Mouse (Mus musculus): ENCODE data around the gene Lmntd1.

Gene Lmntd1

DNA sequence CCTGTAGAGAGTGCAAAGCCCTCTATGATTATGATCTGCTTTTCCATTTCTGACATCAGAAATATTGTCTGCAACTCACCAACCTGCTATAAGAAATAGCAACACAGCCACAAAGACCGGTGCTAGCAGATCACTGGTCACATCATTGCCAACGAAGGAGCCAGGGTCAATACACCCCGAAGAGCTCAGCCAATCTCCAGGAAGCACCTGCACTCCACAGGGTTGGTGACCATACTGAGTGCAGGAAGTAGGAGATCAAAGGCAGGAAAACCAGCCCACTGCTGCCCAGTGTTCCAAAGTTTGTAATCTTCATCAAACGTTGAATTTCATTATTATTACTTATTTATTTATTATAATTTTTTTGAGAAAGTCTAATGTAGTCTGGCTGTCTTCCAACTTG lies 9.5 kb downstream of the Lmntd1 start:
- DNase-seq (ENCODE audit: low read depth, low spot score): no peak

DNA sequence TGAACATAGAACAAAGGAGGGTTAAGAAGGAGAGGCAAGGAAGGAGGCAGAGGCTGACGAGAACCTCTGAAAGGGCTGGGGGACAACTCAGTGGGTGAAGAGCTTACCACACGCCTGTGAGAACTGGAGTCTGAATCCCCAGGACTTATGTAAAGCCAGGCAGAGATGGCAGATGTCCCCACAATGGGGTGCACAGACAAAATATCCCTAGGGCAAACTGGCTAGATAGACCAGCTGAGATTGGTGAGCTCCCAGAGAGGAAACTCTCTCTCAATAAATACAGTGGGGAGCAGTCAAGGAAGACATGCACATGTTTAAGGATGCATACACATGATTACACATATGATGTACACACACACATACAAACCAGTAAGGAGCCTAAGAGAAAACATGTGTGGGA lies 10.0 kb downstream of the Lmntd1 start:
- DNase-seq (ENCODE audit: low read depth, low spot score): no peak

DNA sequence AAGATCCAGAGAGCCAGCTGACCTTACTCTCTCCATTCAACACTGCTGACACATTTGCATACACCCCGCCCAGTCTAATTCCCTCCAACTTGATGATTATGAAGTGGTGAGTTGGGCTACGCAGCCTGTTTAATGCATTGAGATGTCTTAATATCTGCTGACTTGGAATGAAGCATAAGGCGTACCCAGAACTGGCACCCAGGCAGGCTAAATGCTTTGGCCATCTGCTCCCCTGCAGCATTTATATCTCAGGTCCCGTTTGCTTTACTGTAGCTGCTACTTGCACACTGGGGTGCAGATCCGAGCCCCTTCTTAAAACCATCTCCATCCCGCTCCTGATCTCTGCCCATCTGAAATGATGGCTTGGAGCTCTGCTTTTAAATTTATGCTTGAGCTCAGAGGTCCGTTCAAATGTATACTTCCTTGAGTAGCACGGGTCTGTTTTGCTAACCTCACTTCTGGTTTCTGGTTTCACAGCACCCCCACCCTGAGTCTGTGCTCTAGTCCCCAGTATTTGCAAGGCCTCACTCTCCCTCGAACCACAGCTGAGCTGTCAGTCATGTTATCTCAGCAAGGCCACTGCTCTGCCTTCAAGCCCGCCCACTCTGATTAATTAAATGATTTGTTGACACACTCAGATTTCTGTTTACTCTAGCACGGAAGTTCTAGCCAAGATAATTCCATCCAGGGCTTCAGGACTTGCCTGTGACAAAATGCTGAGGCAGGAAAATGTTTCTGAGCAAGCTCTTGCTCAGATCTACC lies 15.1 kb downstream of the Lmntd1 start:
- no peak for DNase-seq (ENCODE audit: low read depth, low spot score)

DNA sequence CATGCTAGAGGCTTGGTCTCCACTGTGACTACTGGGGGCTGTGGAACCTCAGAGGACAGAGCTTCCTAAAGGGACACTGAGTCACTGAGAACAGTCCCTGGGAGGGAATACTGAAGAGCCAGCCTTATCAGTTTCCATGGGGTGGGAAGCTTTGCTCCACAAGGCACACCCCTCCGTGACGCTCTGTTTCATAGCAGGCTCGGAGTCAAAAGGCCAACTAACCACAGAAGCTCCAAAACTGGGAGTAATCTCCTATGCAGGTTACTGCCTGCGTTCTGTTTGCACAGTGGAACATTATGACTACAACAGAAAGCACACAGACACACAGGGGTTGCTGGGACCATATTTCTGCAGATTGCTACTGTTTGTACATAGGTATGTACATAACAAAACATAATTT lies 18.2 kb downstream of the Lmntd1 start:
- DNase-seq (ENCODE audit: low read depth, low spot score): no peak

DNA sequence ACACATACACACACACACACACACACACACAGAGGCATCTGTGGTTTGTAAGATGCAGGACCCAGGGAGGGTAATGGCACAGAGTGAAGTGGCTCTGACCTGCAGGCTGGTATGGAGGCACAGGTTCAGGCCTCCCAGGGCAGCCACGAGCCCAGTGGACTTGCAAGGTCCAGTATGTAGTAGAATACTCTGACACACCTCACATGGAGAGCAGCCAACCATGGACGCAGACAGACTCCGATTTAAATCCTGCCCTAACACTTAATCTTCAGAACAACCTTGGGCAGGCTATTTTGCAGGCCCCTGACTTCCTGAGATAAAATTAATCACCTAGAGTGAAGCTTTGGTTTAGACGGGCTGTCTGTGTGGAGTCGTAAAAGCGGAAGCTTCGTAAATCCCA lies 20.1 kb downstream of the Lmntd1 start:
- no peak for DNase-seq (ENCODE audit: low read depth, low spot score)

DNA sequence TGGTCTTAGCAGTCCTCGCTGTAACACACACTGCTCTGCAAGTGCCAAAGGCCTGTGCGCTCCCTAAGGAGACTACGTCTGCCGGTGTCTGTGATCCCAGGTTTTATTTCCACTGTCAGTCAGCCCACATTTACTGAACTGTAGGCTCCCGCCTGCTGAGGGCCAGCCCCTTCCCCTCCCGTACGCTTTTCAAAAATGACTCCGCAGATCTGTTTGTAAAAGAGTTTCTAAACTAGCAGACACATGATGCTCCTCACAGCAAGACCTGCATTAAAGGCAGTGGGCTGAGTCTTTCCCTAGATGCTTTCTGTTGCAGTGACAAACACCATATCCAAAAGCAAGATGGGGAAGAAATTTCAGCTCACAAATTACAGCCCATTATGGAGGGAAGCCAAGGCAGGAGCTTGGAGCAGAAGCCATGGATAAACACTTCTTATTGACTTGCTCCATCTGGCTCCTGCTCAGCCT lies 21.6 kb downstream of the Lmntd1 start:
- no peak for DNase-seq (ENCODE audit: low read depth, low spot score)

DNA sequence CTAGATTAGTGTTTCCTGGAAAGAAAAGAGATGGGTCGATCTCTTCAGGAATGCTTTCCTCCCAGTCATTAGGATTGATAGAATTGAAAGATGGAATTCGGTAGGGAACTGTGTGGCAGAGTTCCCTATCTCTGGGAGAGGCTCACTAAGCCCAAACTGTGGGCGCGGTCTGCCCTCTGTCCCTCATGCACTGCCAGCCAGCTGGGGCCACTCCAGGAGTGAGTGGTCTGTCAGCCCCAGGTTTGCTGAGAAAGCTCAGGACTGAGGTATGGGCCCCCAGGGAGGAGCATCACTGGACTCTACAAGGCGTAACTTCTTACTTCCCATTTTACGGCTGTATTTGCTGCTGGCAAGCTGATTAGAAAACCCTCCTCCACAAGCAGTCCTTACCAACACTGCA lies 22.1 kb downstream of the Lmntd1 start:
- DNase-seq (ENCODE audit: low read depth, low spot score): no peak

DNA sequence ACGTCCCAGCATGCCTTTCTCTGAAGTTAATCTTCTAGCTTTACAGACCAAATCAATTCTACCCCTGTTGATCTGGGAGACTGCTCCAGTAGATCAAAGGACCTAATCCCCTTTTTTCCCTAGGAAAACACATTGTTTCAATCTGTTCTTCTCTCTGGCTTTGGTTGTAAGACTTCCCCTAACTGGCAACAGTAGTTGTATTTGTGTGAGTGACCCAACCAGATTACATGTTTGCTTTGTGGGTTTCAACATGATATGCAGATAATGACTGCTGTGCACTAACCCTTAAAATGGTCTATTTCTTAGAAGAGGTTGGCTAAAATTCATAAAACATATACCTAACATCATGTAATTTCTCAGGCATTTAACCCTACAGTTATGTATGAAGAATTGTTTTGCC lies 22.5 kb downstream of the Lmntd1 start:
- DNase-seq (ENCODE audit: low read depth, low spot score): no peak

DNA sequence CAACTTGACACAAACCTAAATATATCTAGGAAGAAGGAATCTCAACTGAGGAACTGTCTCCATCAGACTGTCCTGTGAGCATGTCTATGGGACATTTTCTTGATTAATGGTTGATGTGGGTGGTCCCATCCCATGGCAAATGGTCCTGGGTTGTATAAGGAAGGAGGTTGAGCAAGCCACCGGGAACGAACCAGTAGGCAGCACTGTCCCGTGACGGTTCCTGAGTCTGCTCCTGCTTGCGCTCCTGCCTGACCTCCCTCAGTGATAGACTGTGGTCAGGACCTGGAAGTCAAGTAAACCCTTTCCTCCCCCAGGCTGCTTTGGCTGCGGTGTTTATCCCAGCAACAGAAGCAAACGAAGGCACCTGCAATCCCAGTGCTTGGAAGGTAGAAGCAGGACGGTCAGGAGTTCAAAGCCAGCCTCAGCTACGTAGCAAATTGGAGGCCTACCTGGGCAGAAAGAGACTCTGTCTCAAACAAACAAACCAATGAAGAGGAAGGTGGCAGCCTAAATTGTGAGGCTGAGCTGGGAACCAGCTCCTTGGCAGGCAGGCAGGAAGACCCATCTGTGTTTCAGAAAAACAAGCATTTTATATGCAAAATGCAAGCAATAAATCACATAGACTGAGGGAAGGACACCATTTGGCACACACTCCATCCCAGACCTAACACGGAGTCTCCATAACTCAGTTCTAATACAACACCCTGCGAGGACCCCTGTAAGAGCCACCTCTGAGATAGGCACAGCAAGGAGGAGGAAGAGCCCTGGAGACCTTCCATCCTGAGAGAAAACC lies 23.4 kb downstream of the Lmntd1 start:
- no peak for DNase-seq (ENCODE audit: low read depth, low spot score)

DNA sequence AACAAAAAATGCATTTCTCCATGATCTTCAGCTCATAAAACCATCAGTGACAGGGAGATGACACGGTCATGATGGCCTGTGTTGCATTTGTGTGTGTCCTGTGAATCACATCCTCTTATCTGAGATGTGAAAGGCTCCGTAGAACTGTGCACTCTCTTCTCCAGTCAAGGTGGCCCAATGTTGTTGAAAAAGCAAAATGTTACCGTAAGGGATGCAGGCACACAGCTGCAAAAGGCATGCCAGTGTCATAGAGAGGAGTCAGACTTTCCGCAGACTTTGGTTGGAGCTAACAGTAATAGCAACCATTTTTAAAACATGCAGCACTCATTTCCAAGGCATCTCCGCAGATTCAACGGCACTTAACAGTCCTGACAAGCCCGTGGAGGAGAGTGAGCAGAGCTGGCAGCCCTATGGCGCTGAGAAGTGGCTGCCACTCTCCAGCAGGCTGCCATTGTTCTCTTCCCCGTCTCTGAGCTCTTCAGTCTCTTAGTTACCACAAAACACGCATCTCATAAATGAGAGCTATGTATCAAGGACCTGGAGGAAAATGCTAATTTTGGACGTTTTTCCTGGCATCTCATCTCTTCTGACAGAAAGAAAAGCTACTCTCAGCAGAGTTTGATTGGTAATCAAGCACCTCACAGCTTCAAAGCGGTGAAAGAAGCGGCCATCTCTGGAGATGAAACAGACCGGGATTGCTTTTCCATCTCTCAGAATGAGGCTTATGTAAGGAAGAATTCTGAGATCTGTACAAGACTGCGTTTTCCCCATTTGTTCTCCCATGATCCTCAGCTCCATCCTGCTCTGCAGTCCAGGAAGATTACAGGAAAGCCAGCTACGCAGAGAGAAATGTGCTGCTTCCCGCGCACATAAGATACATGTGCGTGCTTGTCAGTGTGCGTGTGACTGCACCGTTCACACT lies 28.8 kb downstream of the Lmntd1 start:
- DNase-seq (ENCODE audit: low read depth, low spot score): peak; percentile 50

DNA sequence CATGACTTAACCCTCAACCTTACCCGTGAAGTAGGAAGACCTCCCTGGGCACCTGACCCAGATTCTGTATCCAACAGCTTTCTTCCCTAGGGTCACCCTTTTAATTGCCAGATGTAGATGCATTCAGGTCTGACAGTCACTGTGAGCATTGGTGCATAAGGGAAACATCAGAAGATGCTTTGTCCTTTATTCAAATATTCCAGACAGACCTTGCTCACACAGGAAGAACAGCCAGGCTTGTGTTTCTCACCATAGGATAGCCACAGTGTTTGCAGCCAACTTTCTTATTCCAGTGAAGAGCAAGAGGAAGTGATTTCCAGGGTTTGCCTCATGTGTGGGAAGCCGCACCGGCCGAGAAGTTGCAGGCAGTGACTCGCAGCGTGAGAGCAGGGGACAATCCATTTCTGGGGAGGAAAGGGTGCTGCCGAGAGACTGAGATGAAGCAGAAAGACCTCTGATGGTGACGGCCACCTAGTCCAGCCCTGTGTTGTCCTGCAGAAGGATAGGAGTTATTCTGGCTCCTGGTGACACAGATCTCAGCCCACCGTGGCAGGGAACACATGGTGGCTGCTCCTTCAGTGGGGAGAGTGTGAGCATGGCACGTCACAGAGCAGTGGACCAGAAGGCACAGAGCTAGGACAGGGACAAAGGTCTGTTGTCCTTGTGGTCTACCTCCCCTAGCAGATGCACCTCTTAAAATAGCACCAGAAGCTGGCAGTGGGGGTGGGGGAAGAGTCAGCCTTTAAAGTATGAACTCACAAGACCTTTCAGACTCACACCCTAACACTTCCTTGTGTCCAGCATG lies 32.6 kb downstream of the Lmntd1 start:
- DNase-seq (ENCODE audit: low read depth, low spot score): no peak

DNA sequence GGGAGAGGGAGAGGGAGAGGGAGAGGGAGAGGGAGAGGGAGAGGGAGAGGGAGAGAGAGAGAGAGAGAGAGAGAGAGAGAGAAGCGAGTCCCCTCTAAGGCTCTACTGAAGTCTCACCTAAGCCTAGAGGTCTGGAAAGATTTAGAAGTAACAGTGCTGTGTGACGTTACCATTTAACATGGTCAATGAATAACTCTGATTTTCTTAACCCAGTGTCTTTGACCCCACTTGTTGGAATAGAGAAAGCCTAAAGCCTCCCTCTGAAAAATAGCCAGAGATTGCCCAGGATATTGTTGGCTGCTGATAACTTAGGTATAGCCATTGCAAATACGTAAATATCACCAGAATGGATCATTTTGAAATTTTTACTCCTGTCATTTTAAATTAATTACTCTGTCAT lies 34.4 kb downstream of the Lmntd1 start:
- DNase-seq (ENCODE audit: low read depth, low spot score): no peak

DNA sequence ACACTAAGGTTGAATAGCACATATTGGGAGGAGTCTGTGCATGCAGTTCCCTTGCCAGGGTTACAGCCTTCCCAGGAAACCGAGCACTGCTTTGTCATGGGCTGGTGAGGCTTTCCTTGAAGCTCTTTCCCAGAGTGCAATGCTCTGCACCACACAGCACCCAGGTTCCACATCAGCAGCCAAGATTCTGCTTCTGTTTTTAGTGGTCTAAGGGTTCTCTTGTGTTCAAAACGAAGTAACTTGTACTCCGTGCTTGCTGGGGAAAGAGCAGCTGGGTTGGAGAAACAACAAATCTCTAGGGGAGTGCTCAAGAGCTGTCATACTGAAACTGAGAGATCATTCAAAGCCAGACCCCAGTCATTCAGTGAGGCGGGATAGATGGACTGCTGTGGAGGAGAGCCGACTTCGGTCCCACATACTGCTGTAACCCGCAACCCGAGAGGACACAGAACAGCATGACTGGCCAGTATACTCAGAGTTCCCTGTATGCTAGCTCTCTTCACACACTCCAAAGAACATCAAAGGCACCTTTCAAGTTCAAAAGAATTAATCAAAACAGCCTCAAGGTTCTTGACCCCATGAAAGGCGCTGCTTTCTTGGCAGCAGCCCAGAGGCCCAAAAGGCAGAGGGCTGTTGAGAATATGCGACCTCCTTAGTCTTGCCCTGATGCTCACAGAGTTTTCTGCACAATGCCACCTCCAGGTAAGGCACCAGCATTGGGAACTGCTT lies 35.5 kb downstream of the Lmntd1 start:
- DNase-seq (ENCODE audit: low read depth, low spot score): no peak

DNA sequence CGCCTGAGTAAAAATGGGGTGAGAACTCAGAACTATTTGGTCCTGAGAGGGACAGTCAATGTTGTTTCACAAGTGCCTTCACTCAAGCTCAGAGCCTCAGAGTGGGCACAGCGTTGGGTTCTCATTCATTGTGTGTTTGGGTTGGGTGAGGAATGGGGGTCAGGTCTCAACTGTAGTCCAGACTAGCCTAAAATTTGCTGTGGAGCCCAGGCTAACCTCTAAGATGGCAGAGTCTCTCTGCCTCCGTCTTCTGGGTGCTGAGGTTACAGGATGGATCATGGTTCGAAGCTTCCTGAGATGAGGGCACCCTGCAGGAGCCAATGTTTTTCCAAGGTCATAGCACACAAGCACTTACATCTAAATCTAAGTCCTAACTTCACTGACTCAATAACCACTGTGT lies 37.4 kb downstream of the Lmntd1 start:
- DNase-seq (ENCODE audit: low read depth, low spot score): no peak

DNA sequence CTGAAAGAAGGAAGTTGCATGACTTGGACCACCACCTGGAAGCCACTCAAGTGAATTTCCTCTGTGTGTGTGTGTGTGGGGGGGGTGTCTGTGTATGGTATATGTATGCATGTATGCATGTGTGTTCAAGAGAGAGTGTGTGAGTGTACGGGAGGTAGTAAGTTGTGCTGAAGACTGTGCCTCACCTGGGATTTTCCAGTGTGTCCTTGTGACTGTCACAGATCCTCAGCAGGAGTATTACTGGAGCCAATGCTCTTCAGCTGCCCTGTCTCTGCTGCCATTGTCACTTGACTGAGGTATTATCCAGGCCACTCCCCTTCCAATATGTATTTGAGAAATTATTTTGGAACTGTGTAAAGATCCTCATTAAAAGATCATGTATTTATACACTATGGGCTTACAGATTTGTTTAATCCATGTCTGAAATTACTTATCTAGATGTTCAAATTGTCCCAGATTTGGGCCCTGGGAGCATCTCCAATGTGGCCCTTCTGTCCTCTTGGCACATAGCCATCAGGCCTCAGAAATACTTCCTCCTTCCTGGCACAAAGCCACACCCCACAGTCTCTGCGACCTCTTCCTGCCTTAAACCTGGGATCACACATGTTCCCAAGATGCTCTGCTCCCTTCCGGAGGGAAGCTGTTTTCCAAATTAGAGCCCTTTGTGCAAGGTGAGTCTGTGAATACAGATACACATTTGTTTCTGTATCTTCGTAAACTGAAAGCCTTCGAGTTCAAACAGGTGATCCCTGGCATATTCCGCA lies 40.7 kb downstream of the Lmntd1 start:
- DNase-seq (ENCODE audit: low read depth, low spot score): no peak

DNA sequence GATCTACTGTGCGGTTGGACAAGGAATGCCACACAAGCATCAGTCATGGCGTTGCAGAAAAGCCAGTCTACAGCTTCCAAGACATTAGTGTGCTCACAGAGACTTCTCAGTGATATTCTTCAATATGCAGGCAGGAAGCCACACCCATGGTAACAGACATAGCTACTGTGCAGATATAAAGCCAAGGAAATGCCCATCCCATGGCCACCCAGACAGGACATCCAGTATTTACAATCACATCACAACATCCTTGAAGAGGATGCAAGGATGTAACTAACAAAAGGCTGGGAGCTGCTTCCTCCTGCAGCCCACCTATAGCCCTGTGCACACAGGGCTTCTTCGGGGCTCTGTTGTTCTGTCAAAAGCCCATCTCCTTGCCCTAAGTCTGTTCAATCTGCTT lies 45.4 kb downstream of the Lmntd1 start:
- no peak for DNase-seq (ENCODE audit: low read depth, low spot score)

DNA sequence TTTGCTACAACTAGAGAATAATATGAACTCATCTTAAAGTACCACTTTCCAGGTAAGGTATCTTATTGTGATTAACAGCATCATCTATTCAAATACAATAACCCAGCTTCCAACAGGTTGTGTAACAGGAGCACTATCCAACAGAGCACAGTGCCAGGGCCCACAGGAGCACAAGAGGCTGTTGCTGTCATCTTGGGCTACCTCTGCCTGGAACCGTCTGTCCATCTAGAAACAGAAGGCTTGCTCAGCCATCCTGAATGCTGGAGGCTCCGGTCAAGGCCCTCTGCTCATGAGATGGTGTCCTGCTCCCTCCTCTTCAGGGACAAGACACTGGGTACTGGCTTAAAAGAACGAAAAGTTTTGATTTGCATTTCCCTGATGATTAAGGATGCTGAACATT lies 46.3 kb downstream of the Lmntd1 start:
- no peak for DNase-seq (ENCODE audit: low read depth, low spot score)

DNA sequence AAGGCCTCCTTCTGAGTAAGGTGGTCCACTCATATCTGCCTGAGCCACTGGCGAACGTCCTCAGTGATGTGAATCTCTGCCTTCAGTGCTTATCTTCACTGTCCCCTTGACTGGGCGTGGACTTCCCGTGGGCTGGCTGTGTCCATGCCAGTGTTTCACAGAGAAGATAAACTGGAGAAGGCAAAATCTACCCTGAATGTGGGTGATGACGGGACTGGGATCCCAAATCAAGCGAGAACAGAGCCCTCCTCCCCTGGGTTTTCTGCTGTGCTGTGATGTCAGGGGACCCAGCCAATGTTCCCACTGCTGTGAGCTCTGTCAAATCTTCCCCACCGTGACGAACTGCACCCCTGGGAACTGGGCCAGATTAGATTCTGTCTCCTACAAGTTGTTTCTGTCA lies 46.8 kb downstream of the Lmntd1 start:
- DNase-seq (ENCODE audit: low read depth, low spot score): no peak

DNA sequence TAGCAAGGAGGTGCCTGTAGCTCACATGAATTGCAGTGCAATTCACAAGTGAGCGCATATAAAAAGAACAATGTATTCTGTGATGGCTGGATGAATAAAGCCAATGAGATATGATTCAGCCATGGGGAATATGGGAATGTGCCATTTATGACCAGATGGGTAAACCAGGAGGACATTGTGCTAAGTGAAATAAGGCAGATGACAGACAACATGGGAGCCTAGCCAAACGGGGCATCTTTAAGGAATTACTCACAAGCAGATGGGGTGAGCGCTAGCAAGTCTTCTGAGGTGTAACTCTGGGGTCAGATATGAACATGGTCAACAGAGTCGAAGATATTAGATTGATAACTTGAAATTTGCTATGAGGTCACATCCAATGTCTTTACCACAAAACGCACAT lies 48.5 kb downstream of the Lmntd1 start:
- no peak for DNase-seq (ENCODE audit: low read depth, low spot score)

DNA sequence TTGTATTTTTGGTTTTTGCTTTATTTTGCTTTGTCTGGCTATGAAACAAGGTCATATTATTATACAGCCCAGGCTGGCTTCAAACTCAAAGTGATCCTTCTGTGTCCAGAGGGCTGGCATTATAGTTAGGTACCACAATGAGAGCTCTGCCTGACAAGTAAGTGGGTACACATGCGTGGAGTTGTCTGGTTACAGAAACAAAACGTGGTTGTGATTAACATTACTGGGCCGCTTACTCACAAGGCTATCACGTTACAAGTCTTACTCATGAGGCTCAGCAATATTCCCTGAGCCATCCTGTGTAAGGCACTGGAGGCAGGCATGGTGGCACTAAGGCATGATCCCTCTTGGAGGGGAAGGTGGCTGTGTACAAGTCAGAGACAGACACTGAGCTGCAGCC lies 49.4 kb downstream of the Lmntd1 start:
- no peak for DNase-seq (ENCODE audit: low read depth, low spot score)
